Mouse (Mus musculus) intestine, embryonic 15.5 days (tissue): Measurements from ENCODE around the gene Tmtc2. TPM values are rescaled to one million over a fixed set of nuclear protein-coding genes. Genes with fewer than 3 reads are reported as not detected.

Experiments
- ATAC-seq: fragments of 200-750 bp; cut with Nextera tagmentation; 2 replicates; pipeline ENCODE4 v1.8.0; 2017; ENCODE audit warnings: moderate TSS enrichment, moderate library complexity
- H3K27ac ChIP-seq: fragments of 300-500 bp; sonication (generic); 2 replicates; pipeline ENCODE4 v1.5.1; 2015; ENCODE audit warnings: mild to moderate bottlenecking, inconsistent platforms
- H3K27me3 ChIP-seq: fragments of 300-500 bp; sonication (generic); replicated peaks from 2 replicates; pipeline ENCODE4 v1.6.1; 2015; ENCODE audit warnings: inconsistent platforms
- H3K36me3 ChIP-seq: fragments of 300-500 bp; sonication (generic); 2 replicates; pipeline ENCODE4 v1.6.1; 2015; ENCODE audit warnings: inconsistent platforms
- H3K4me1 ChIP-seq: fragments of 300-500 bp; sonication (generic); replicated peaks from 2 replicates; pipeline ENCODE4 v1.6.1; 2015; ENCODE audit warnings: inconsistent platforms
- H3K4me2 ChIP-seq: fragments of 300-500 bp; sonication (generic); replicated peaks from 2 replicates; pipeline ENCODE4 v1.6.1; 2015; ENCODE audit warnings: mild to moderate bottlenecking, inconsistent platforms
- H3K4me3 ChIP-seq: fragments of 300-500 bp; sonication (generic); replicated peaks from 2 replicates; pipeline ENCODE4 v1.5.1; 2015; ENCODE audit warnings: inconsistent platforms
- H3K9ac ChIP-seq: fragments of 300-500 bp; sonication (generic); 2 replicates; pipeline ENCODE4 v1.6.1; 2015; ENCODE audit warnings: inconsistent platforms
- H3K9me3 ChIP-seq: fragments of 300-500 bp; sonication (generic); 2 replicates; pipeline ENCODE4 v1.6.1; 2016; ENCODE audit warnings: inconsistent platforms
- WGBS: fragments of 180-500 bp; shearing (Covaris S2); methylation state at CpG from one replicate; pipeline ENCODE4 v1.1.7; 2015; 5-methylcytosine and 5-hydroxymethylcytosine counted together
- polyA plus RNA-seq: library from polyadenylated mRNA; unstranded; fragments of >200 nt; fragmentation: Nextera tagmentation; extraction: Ambion mirVana; gene quantifications from 2 replicates; pipeline ENCODE4 v1.2.1, GENCODE M21; 2015

Tmtc2 gene
- polyA plus RNA-seq, 1 experiment from 2014 or later = 9.1 TPM

DNA sequence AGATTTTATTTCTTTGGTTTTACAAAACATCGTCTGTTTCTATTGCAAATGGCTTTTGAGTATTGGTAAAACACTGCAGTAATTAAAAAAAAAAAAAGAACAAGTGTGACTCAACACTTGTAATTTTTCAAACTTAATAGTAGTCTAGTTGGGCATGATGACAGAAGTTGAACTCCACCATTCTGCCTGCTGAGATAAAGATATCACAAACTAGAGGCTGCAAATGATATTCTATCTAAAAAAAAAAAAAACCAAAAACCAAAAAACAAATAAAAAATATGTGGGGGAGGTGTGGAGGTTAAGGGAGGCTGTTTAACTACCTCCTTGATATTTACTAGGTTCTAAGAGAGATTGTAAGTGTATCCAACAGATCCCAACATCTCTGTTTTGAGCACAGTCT, 149.2 kb downstream of the Tmtc2 start:
- WGBS = 90% methylated on average over 1 of the region's 1 CpGs
- Histone ChIP-seq H3K4me2 (no peak overlapping the region), H3K4me1 (no peaks in the 10 kb centered on the region), H3K4me3 (no peak overlapping the region), H3K27ac (no peak overlapping the region), H3K9me3 (no peaks in the 10 kb centered on the region), H3K27me3 (no peaks in the 10 kb centered on the region), H3K9ac (no peak overlapping the region), H3K36me3 (no peaks in the 10 kb centered on the region)
- ATAC-seq = no peak

DNA sequence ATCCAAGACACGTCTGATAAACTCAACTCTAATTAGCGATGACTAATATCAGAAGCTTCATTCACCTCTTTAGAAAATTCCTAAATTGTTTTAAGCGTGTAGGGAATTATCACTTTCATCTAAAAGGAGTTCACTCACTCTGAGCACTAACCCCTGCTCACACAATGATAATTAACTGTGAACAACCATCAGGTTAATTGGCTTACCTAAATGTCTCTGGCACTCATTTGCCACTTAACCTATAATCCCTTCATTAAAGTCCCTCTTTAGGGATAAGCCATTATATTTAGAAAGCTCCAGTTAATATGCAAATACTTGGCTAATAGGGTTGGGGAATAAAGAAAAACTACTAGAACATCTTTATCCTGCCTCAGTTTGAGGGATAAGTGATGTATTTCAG, 151.1 kb downstream of the Tmtc2 start:
- no peaks in the 10 kb centered on the region for H3K9me3 ChIP-seq
- 90% methylated on average over 3 of the region's 3 CpGs for WGBS
- H3K9ac ChIP-seq = no peak overlapping the region
- H3K4me1 ChIP-seq = no peaks in the 10 kb centered on the region
- ATAC-seq = no peak
- H3K36me3 ChIP-seq = no peaks in the 10 kb centered on the region
- H3K4me3 ChIP-seq = no peak overlapping the region
- no peak overlapping the region for H3K4me2 ChIP-seq
- no peaks in the 10 kb centered on the region for H3K27me3 ChIP-seq
- no peak overlapping the region for H3K27ac ChIP-seq

DNA sequence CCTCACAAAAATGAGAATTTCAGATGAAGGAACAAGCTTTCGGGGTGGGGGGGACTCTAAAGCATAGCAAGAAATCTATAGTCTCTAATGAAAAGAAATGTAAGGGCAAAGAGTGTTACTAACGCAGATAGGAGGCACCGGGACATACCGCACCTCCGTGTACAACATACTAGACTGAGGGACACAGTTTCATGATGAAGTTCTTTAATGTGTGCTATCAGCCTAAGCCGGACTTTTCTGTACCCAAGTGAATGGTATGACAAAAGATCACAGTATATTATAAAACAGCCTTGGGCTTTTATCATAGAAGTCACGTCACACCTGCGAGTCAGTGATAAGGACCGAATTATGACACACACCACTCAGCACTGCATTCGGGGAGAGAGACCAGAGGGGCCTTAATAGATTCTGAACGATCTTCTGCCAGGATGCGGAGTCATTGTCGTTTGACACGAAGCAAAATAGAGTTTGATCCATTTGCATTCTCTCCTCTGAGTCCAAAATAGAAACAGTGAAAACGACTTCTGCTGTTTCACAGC, 156.3 kb downstream of the Tmtc2 start:
- no peak overlapping the region for H3K4me2 ChIP-seq
- 82% methylated on average over 15 of the region's 15 CpGs for WGBS
- peak; percentile 69; the same call in 1 of the 2 replicates for ATAC-seq
- H3K9me3 ChIP-seq = no peaks in the 10 kb centered on the region
- H3K4me3 ChIP-seq = no peak overlapping the region
- no peak overlapping the region for H3K27ac ChIP-seq
- no peak overlapping the region for H3K9ac ChIP-seq
- no peaks in the 10 kb centered on the region for H3K27me3 ChIP-seq
- no peaks in the 10 kb centered on the region for H3K4me1 ChIP-seq
- 0 out of 2 replicates have a peak, but pooled peaks cover 5% of the 10 kb centered on the region for H3K36me3 ChIP-seq

DNA sequence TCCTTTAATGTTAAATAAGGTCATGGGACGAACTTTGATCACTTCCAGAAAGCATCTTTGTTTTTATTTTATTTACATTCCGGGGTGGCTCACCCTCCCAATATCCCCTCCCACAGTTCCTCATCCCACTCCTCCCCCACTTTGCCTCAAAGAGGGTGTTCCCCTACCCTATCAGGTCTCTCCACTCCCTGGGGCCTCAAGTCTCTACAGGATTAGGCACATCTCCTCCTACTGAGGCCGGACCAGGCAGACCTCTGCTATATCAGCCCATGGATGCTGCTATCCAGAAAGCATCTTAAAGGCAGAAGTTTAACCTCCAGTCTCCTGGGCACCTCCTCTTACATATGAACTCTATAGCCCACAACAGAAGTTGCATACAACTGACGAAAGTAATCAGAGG, 157.7 kb downstream of the Tmtc2 start:
- 0 out of 2 replicates have a peak, but pooled peaks cover 5% of the 10 kb centered on the region for H3K36me3 ChIP-seq
- WGBS = 77% methylated on average over 4 of the region's 4 CpGs
- H3K9me3 ChIP-seq = no peaks in the 10 kb centered on the region
- no peaks in the 10 kb centered on the region for H3K27me3 ChIP-seq
- H3K27ac ChIP-seq = no peak overlapping the region
- no peak overlapping the region for H3K4me2 ChIP-seq
- H3K4me1 ChIP-seq = no peaks in the 10 kb centered on the region
- no peak overlapping the region for H3K4me3 ChIP-seq
- ATAC-seq = peak; percentile 53; the same call in 1 of the 2 replicates
- H3K9ac ChIP-seq = no peak overlapping the region

DNA sequence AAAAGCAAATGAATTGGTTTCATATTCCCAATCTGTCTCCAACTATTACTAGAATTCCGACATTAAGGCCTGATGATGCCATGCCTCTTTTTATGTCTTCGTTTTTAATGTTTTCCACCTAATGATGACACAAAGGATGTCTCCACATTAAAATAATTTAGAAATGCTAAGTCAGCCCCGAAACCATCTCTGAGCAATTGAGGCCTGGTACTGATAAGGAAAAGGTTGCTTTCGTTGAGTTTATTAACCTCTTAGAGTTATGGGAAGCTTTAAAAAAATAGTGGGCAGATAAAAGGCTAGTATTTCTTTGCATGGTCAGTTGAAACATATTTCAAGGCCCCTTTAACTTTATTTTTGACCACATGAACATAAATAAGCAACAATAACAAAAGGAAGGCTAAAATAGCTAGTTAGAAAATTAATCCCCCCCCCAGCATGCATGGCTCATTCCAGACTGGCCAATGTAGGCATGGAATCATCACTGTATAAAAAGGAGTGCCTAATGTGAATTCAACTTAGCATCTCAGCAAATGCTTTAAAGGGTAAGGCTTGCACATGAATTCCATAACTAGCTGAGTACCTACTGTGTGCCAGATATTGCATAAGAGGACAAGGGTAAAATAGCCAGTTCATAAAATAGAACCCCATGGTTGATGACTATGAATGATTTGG, 168.3 kb downstream of the Tmtc2 start:
- no peak for ATAC-seq
- 93% methylated on average over 4 of the region's 4 CpGs for WGBS

DNA sequence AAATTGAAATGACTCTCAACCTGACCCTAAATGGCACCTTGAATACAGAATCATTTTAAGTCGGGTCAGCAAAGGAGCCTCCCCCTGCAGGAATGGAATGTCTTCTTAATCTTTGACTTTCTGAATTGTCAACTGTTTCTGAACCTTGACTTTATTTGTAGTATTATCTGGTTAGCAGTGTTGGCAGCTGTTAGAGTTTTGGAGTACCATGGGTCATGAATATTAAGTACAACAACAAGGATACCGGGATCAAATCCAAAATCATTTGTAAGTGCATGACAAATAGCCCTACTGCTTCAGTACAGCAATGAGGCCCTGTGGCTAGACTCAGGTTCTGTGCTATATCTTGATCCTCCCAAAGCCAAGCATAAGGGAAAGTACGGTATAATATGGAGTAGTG, 170.3 kb downstream of the Tmtc2 start:
- Histone ChIP-seq H3K36me3 (no peaks in the 10 kb centered on the region), H3K9me3 (no peaks in the 10 kb centered on the region), H3K4me3 (no peak overlapping the region), H3K27ac (no peak overlapping the region), H3K4me1 (no peaks in the 10 kb centered on the region), H3K27me3 (no peaks in the 10 kb centered on the region), H3K4me2 (no peak overlapping the region), H3K9ac (no peak overlapping the region)
- WGBS = 75% methylated on average over 3 of the region's 3 CpGs
- no peak for ATAC-seq

More for the DNA sequence above, 168.3 kb downstream of the Tmtc2 start:
- H3K9me3 ChIP-seq = no peaks in the 10 kb centered on the region
- H3K4me3 ChIP-seq = no peak overlapping the region
- H3K36me3 ChIP-seq = no peaks in the 10 kb centered on the region
- no peaks in the 10 kb centered on the region for H3K27me3 ChIP-seq
- H3K4me1 ChIP-seq = no peaks in the 10 kb centered on the region
- no peak overlapping the region for H3K27ac ChIP-seq
- H3K9ac ChIP-seq = no peak overlapping the region
- no peak overlapping the region for H3K4me2 ChIP-seq

DNA sequence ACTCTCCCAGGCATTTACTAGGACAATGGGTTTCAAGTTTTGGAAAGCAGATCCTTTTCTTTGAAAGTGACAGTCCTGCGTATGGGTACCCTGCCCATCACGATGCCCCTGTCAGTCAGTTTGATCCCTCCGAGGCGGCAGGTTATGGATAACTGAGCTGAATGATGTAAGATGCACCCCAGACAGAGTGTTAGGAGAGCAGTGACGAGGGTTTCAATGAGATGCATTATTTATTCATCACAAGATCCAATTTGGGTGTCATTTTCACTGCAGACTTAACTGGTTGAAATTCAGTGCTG, 171.8 kb downstream of the Tmtc2 start:
- no peaks in the 10 kb centered on the region for H3K36me3 ChIP-seq
- no peak overlapping the region for H3K27ac ChIP-seq
- WGBS = 88% methylated on average over 5 of the region's 5 CpGs
- H3K9ac ChIP-seq = no peak overlapping the region
- no peak for ATAC-seq
- H3K4me2 ChIP-seq = no peak overlapping the region
- H3K4me3 ChIP-seq = no peak overlapping the region
- H3K9me3 ChIP-seq = no peaks in the 10 kb centered on the region
- no peaks in the 10 kb centered on the region for H3K27me3 ChIP-seq
- H3K4me1 ChIP-seq = no peaks in the 10 kb centered on the region

DNA sequence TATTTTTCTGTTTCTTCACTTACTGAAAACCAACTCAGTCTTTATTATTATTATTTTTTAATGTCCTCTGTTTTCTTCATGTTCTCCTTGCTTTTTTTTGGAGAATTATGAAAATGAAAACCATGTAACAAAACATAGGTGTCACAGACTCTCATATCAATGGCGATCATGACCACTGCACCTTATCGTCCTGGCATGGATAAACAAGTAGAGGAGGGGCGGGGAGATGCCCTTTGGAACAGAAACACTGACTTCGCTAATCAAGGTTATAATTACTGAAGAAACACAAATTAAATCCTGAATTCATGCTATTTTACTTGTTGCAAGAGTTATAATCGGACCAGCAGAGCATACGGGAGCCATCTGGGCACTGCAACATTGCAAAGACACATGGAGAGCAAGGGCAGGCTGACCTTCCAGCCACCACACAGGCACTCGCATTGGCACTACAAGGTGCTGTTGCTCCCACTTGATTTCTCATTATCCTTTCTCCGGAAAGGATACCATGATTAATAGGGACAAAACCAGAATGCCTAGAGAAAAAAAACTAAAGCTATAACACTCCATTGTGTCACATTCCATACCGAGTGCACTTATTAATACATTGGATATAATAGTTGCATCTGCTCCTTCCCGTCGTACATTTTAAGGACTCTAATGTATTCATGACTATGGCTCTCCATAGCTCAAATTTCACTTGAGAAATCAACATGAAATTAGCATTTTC, 172.3 kb downstream of the Tmtc2 start:
- H3K9ac ChIP-seq = no peak overlapping the region

DNA sequence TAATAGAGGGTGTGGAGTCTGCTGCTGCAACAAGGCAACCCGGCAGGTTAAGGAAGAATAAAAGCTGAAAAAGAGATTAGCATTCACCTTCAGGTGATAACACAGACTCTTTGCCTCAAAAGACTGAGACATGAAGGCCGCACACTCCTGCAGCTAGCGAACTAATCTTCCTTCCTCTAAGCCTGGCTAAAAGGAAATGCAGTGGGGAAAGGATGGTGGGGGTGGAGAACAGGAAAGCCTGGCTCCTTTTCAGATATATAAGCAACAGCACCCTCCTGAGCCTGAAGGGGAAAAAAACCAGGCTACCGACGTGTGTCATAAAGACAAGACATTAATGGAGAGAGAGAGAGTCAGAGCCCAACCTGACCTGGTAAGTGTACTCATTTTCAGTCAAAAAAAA, 174.9 kb downstream of the Tmtc2 start:
- H3K4me1 ChIP-seq = no peaks in the 10 kb centered on the region
- H3K9me3 ChIP-seq = no peaks in the 10 kb centered on the region
- H3K4me3 ChIP-seq = no peak overlapping the region
- no peak overlapping the region for H3K4me2 ChIP-seq
- no peaks in the 10 kb centered on the region for H3K27me3 ChIP-seq
- H3K27ac ChIP-seq = no peak overlapping the region
- 35% methylated on average over 5 of the region's 5 CpGs for WGBS
- no peak overlapping the region for H3K9ac ChIP-seq
- ATAC-seq = peak; percentile 77
- no peaks in the 10 kb centered on the region for H3K36me3 ChIP-seq

More for the DNA sequence above, 172.3 kb downstream of the Tmtc2 start:
- Histone ChIP-seq H3K9me3 (no peaks in the 10 kb centered on the region), H3K4me2 (no peak overlapping the region), H3K27me3 (no peaks in the 10 kb centered on the region), H3K4me1 (no peaks in the 10 kb centered on the region), H3K4me3 (no peak overlapping the region), H3K36me3 (no peaks in the 10 kb centered on the region), H3K27ac (no peak overlapping the region)
- 85% methylated on average over 11 of the region's 11 CpGs for WGBS
- no peak for ATAC-seq

DNA sequence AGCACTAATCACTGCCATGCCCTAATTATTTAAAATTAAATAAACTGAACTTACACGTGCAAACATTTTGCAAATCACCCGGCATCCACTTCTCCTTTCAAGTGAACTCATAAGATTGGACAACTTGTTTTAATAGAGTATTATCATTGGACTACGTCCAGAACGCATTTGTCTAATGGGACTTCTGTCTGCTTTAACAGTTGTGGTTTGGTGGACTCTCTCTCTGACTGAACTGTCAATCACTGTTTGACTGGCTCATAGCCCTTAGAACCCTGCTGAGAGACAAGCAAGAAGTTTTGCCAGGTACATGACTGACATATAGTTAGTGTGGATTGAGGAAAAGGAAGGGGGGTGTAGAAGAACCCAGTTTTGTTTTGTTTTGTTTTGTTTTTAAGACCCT, 190.2 kb downstream of the Tmtc2 start:
- WGBS = 71% methylated on average over 4 of the region's 4 CpGs
- no peak overlapping the region for H3K27ac ChIP-seq

DNA sequence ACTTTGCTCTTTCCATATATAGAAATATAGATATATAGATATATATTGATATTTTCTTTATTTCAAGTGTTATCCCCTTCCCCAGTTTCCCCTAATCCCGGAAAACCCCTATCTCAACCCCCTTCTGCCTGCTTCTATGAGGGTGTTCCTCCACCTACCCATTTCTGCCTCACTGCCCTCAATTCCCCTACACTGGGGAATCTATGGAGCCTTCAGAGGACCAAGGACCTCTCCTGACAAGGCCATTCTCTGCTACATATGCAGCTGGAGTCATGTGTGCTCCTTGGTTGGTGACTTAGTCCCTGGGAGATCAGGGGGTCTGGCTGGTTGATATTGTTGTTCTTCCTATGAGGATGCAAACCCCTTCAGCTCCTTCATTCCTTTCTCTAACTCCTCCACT, 192.5 kb downstream of the Tmtc2 start:
- Histone ChIP-seq H3K4me1 (no peaks in the 10 kb centered on the region), H3K4me2 (no peak overlapping the region), H3K9me3 (no peaks in the 10 kb centered on the region), H3K4me3 (no peak overlapping the region), H3K9ac (no peak overlapping the region), H3K36me3 (no peaks in the 10 kb centered on the region), H3K27ac (no peak overlapping the region), H3K27me3 (no peaks in the 10 kb centered on the region)
- 90% methylated on average over 1 of the region's 1 CpGs for WGBS
- ATAC-seq = no peak

More for the DNA sequence above, 190.2 kb downstream of the Tmtc2 start:
- H3K27me3 ChIP-seq = no peaks in the 10 kb centered on the region
- no peak overlapping the region for H3K4me2 ChIP-seq
- no peaks in the 10 kb centered on the region for H3K9me3 ChIP-seq
- H3K4me3 ChIP-seq = no peak overlapping the region
- H3K4me1 ChIP-seq = no peaks in the 10 kb centered on the region
- no peak overlapping the region for H3K9ac ChIP-seq
- H3K36me3 ChIP-seq = no peaks in the 10 kb centered on the region
- ATAC-seq = no peak

DNA sequence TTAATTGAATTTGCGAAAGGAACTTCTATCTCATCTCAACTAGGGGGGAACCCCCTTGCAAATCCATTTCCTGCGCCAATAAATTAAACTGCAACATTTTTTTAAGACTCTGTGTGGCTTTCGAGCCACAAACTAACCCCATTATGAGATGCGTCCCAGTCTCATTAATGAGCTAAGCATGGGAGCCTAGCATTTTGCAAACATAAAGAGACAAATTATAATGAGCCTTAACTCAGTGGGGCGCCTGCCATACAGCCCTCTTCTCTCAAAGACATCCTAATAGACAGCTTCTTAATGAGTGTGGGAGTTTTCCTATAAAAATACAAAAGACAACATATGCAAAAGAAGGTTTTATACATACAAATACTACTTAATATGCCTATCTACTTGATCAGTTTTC, 193.0 kb downstream of the Tmtc2 start:
- no peak overlapping the region for H3K4me3 ChIP-seq
- H3K9me3 ChIP-seq = no peaks in the 10 kb centered on the region
- H3K4me2 ChIP-seq = no peak overlapping the region
- WGBS = 84% methylated on average over 5 of the region's 5 CpGs
- ATAC-seq = no peak
- H3K27ac ChIP-seq = no peak overlapping the region
- H3K36me3 ChIP-seq = no peaks in the 10 kb centered on the region
- no peak overlapping the region for H3K9ac ChIP-seq
- H3K27me3 ChIP-seq = no peaks in the 10 kb centered on the region
- no peaks in the 10 kb centered on the region for H3K4me1 ChIP-seq

DNA sequence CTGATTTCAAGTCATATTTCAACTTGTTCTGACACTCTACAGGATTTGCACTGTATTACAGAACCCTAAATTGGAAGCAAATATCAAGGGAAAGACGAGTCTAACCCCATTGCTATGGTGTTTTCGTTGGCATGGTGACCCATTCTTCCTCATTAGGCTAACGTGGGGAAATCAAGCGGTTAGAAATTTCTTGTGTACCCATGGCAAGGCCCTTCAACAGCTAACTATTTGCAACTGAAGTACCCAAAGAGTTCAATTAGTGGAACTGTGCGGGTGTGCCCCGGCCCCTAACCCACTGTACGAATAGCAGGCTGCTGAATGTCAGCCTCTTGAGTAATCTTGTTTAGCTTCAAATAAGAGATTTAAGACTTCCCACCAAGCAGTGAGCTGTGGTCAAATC, 193.7 kb downstream of the Tmtc2 start:
- H3K27me3 ChIP-seq = no peaks in the 10 kb centered on the region
- ATAC-seq = no peak

More for the DNA sequence above, 193.7 kb downstream of the Tmtc2 start:
- WGBS = 72% methylated on average over 7 of the region's 7 CpGs
- Histone ChIP-seq H3K4me1 (no peaks in the 10 kb centered on the region), H3K27ac (no peak overlapping the region), H3K36me3 (no peaks in the 10 kb centered on the region), H3K4me2 (no peak overlapping the region), H3K9ac (no peak overlapping the region), H3K9me3 (no peaks in the 10 kb centered on the region), H3K4me3 (no peak overlapping the region)
